Mouse (Mus musculus) intestine, embryonic 16.5 days (tissue): ENCODE data around the gene Phc2. TPM values are rescaled to one million over a fixed set of nuclear protein-coding genes. Genes with fewer than 3 reads are reported as not detected.
A peak's percentile ranks its signal among the peaks of the same experiment; 100 is the strongest.

Source experiments
- ATAC-seq: fragments of 200-750 bp; cut with Nextera tagmentation; 2 replicates; pipeline ENCODE4 v1.8.0; 2017; ENCODE audit warnings: moderate TSS enrichment, moderate library complexity
- H3K27ac ChIP-seq: fragments of 300-500 bp; sonication (generic); 2 replicates; pipeline ENCODE4 v1.5.1; 2014; ENCODE audit warnings: mild to moderate bottlenecking, low read length
- H3K27me3 ChIP-seq: fragments of 300-500 bp; sonication (generic); replicated peaks from 2 replicates; pipeline ENCODE4 v1.6.1; 2014; ENCODE audit warnings: low read length, control low read depth, mixed read lengths; ENCODE audit not compliant: control insufficient read depth, insufficient read depth
- H3K36me3 ChIP-seq: fragments of 300-500 bp; sonication (generic); 2 replicates; pipeline ENCODE4 v1.6.1; 2014; ENCODE audit warnings: low read length, control low read depth; ENCODE audit not compliant: control insufficient read depth, insufficient read depth
- H3K4me1 ChIP-seq: fragments of 300-500 bp; sonication (generic); 2 replicates; pipeline ENCODE4 v1.6.1; 2014; ENCODE audit warnings: low read length, control low read depth, mixed read lengths; ENCODE audit not compliant: control insufficient read depth, insufficient read depth
- H3K4me2 ChIP-seq: fragments of 300-500 bp; sonication (generic); 2 replicates; pipeline ENCODE4 v1.6.1; 2014; ENCODE audit warnings: low read depth, low read length, control low read depth
- H3K4me3 ChIP-seq: fragments of 300-500 bp; sonication (generic); 2 replicates; pipeline ENCODE4 v1.5.1; 2014; ENCODE audit warnings: mild to moderate bottlenecking, low read length
- H3K9ac ChIP-seq: fragments of 300-500 bp; sonication (generic); 2 replicates; pipeline ENCODE4 v1.6.1; 2014; ENCODE audit warnings: low read depth, low read length
- H3K9me3 ChIP-seq: fragments of 300-500 bp; sonication (generic); 2 replicates; pipeline ENCODE4 v1.6.1; 2016; ENCODE audit warnings: low read length, control low read depth; ENCODE audit not compliant: control insufficient read depth
- WGBS: fragments of 180-500 bp; shearing (Covaris S2); extraction: QIAGEN DNeasy Blood & Tissue Kit; methylation state at CpG from one replicate; pipeline ENCODE4 v1.1.7; 2014; 5-methylcytosine and 5-hydroxymethylcytosine counted together
- polyA plus RNA-seq: library from polyadenylated mRNA; unstranded; fragments of >200 nt; fragmentation: Nextera tagmentation; extraction: Ambion mirVana; gene quantifications from 2 replicates; pipeline ENCODE4 v1.2.1, GENCODE M21; 2015

Gene Phc2
- polyA plus RNA-seq, 1 experiment from 2014 or later = 9.9 TPM

DNA sequence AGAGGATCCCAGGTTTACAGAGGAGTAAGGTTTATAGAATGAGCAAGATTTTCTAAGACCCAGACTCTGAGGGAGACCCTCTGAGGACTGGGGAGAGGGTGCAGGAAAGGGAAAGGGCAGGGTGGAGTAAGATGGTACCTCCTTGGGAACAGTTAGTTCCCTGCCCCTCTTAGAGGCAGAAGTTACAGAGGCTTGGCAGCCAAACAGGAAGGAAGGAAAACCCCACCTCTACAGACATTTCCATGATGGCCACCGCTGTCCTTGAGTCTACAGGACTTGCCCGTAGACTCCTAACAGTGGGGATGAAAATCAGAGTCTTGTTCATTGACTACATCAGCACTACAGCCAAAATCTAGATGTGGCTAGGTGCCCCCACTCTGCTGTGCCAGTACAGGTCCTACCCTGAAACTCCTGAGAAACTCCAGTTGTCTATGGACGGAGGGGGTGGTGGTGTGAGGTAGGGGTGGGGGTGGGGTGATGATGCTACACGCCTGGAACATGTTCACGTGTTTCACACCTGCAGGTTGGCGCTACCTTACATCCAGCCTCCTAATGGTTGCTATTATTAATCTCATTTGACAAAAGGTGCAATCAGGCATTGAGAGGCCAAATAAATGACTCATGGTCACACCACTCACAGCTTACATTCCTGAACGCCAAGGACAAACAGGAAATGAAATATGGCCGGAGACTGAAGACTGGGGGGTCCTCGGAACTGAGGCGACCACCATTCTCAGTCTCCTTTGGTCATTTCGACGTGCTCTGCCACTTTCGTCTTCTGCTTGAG, 115.3 kb downstream of the Phc2 start:
- no peaks in the 10 kb centered on the region for H3K27me3 ChIP-seq
- no peak overlapping the region for H3K4me2 ChIP-seq
- H3K4me1 ChIP-seq = no peaks in the 10 kb centered on the region
- no peak overlapping the region for H3K4me3 ChIP-seq
- peaks cover 19% of the 10 kb centered on the region for H3K36me3 ChIP-seq
- no peaks in the 10 kb centered on the region for H3K9me3 ChIP-seq
- H3K27ac ChIP-seq = no peak overlapping the region
- 70% methylated on average over 13 of the region's 13 CpGs for WGBS
- ATAC-seq = no peak
- H3K9ac ChIP-seq = no peak overlapping the region

DNA sequence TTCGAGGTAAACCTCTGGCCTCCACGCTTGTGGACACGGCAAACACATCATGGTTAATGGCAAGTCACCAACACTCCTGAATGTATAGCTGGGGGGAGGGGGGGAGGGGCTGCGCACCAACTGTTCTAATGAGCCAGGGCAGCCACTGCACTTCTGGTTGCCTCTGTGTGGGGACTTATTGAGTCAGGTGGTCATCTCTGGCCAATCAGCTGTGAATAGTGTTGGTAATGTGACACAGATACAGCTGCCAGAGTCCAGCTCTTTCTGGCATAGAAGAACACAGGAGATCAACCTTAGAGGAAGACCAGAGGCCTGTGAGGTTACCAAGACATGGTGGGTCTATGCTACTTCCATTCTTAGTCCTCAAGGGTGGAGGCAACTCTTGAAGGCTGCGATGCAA, 116.2 kb downstream of the Phc2 start:
- 73% methylated on average over 5 of the region's 5 CpGs for WGBS
- no peak overlapping the region for H3K27ac ChIP-seq
- no peak for ATAC-seq

DNA sequence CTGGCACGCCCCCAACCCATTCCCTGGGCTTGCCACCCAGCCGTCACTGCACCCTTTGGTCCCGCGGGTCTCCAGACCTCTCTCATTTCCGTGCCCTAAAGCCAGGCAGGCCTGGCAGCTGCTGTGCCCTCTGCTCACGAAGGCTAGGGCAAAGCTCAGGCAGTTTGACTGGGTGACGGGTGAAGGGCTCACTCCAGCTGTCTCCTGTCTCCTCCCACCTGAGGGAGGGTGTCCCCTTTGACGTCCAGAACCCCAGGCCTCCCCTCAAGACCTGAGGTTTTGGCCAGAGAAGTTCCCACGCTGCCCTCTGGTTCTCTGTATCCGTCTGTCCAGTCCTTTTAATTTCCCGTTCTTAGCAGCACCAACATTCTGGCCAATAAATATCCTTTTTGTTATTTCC, 119.3 kb downstream of the Phc2 start:
- no peaks in the 10 kb centered on the region for H3K4me1 ChIP-seq
- H3K4me3 ChIP-seq = no peak overlapping the region
- no peak overlapping the region for H3K4me2 ChIP-seq
- H3K27me3 ChIP-seq = no peaks in the 10 kb centered on the region
- peaks cover 43% of the 10 kb centered on the region for H3K36me3 ChIP-seq
- H3K27ac ChIP-seq = no peak overlapping the region
- no peaks in the 10 kb centered on the region for H3K9me3 ChIP-seq
- no peak for ATAC-seq
- 83% methylated on average over 11 of the region's 11 CpGs for WGBS
- no peak overlapping the region for H3K9ac ChIP-seq

More for the DNA sequence above, 116.2 kb downstream of the Phc2 start:
- no peaks in the 10 kb centered on the region for H3K9me3 ChIP-seq
- H3K4me2 ChIP-seq = no peak overlapping the region
- peaks cover 28% of the 10 kb centered on the region for H3K36me3 ChIP-seq
- no peaks in the 10 kb centered on the region for H3K4me1 ChIP-seq
- no peak overlapping the region for H3K9ac ChIP-seq
- H3K27me3 ChIP-seq = no peaks in the 10 kb centered on the region
- no peak overlapping the region for H3K4me3 ChIP-seq

DNA sequence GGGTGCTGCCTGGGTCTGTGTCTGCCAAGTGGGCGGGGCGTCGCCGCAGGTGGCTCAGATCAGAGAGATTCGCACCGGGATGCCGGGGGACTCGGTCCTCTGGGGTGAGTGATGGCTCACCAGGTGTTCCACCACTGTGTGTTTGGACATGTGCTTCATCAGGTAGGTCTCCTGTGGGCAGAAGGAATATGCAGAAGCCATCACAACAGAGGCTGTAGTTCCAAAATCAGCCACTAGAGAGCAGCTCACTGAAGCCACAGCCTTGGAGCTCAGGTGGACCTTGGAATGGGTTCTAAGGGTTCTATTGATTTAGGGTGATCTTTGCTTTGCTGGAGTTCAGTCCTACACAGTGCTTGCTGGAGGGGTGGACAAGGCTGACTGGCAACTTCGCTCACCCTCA, 120.0 kb downstream of the Phc2 start:
- H3K36me3 ChIP-seq = peaks cover 43% of the 10 kb centered on the region
- H3K27me3 ChIP-seq = no peaks in the 10 kb centered on the region
- H3K4me2 ChIP-seq = no peak overlapping the region
- 87% methylated on average over 9 of the region's 9 CpGs for WGBS
- H3K9ac ChIP-seq = no peak overlapping the region
- ATAC-seq = no peak; the same call in 1 of the 2 replicates
- no peak overlapping the region for H3K27ac ChIP-seq
- no peaks in the 10 kb centered on the region for H3K4me1 ChIP-seq
- H3K4me3 ChIP-seq = no peak overlapping the region
- no peaks in the 10 kb centered on the region for H3K9me3 ChIP-seq

DNA sequence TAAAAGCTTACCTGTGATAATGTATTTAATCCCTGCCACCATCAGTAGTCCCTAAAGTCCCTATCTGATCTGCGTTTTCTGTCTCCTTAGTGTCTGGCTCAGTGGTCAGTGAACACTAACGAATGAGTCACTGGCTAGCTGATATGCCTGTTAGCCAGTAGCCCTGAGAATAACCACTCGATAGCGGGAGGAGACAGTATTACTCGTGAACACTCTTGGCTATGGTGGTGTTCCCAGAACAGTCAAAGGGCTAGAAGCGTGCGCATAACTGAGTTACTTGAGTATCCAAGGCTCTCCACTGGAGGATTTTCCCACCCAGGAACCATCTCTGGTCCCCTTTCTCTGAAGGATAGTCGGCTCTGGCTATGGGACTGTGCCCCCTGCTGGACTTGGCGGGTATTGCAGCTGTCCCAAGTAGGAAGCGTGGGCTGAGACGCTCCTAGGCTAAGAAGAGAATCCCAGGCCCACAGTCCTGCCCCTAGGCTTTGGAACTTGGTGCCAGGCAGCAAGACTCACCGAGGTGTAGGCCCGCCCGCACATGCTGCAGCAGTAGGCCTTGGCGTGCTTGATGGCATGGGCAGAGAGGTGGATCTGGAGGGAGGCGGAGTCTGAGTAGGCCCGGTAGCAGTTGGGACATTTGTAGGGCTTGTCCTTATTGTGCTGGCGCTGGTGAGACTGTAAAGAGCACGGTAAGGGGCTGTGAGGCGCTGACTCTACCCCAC, 122.2 kb downstream of the Phc2 start:
- H3K36me3 ChIP-seq = peaks cover 43% of the 10 kb centered on the region
- no peak overlapping the region for H3K27ac ChIP-seq
- no peaks in the 10 kb centered on the region for H3K9me3 ChIP-seq
- no peak overlapping the region for H3K9ac ChIP-seq
- no peak overlapping the region for H3K4me2 ChIP-seq
- peak; percentile 32 for ATAC-seq
- H3K27me3 ChIP-seq = no peaks in the 10 kb centered on the region
- no peaks in the 10 kb centered on the region for H3K4me1 ChIP-seq
- no peak overlapping the region for H3K4me3 ChIP-seq
- WGBS = 47% methylated on average over 20 of the region's 20 CpGs

DNA sequence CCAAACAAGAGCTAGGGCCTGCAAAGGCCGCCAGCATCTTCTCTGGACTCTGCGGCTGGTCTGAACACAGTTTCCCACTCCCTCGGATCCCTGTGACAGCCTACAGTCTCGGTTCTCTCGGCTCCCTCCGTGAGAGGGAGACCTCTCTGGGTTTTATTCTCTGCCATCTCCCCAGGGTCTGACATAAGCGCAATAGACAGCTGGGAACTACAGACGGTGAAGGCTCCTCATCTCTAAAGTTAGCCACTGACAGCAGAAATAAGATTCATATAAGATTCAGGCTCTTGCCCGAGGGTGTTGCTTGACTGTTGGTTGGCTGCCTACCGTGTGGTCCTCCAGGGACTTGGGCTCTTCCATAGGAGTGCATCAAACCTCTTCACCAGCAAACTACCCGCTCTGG, 123.1 kb downstream of the Phc2 start:
- H3K4me3 ChIP-seq = no peak overlapping the region
- no peaks in the 10 kb centered on the region for H3K4me1 ChIP-seq
- no peak overlapping the region for H3K4me2 ChIP-seq
- no peak overlapping the region for H3K9ac ChIP-seq
- WGBS = 83% methylated on average over 11 of the region's 11 CpGs
- H3K9me3 ChIP-seq = no peaks in the 10 kb centered on the region
- H3K36me3 ChIP-seq = peaks cover 39% of the 10 kb centered on the region
- no peak overlapping the region for H3K27ac ChIP-seq
- H3K27me3 ChIP-seq = no peaks in the 10 kb centered on the region
- no peak for ATAC-seq

DNA sequence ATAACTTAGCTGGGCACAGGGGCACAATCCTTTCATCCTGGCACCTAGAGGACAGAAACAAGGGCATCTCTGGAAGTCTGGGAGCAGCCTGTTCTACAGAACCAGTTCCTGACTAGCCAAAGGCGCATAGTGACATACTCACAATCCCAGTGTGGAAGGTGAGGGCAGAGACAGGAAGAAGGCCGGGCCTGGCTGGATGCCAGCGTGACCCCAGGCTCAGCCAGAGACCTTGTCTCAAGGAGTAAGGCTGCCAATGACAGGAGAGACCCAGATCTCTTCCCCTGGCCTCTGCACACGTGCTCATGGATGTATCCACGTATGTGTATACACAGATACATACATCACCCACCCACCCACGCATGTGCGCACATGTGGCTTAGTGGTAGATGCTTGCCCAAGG, 127.5 kb downstream of the Phc2 start:
- no peaks in the 10 kb centered on the region for H3K27me3 ChIP-seq
- no peak for ATAC-seq
- H3K9ac ChIP-seq = no peak overlapping the region
- H3K36me3 ChIP-seq = peaks cover 27% of the 10 kb centered on the region
- WGBS = 82% methylated on average over 7 of the region's 7 CpGs
- no peak overlapping the region for H3K27ac ChIP-seq
- H3K4me3 ChIP-seq = no peak overlapping the region
- H3K4me2 ChIP-seq = no peak overlapping the region
- no peaks in the 10 kb centered on the region for H3K9me3 ChIP-seq
- no peaks in the 10 kb centered on the region for H3K4me1 ChIP-seq

DNA sequence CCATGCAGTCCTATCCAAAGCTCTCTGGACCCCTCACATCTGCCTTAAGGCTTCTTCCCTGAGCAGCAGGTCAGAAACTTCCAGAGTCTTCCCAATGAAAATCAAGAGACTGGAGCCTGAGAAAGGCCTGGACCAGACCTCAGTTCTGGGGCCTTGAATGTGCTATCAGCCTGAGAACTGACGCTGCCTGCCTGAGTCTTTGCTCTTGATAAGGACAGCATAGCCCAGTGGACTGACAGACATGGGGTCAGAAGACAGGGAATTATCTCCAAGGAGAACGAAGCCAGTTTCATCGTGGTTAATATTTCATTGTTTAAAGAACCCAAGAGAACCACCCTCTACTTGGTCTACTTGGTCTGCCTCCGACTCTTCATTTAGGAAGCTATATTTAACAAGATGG, 128.1 kb downstream of the Phc2 start:
- Histone ChIP-seq H3K27me3 (no peaks in the 10 kb centered on the region), H3K4me2 (no peak overlapping the region), H3K9me3 (no peaks in the 10 kb centered on the region), H3K9ac (no peak overlapping the region), H3K36me3 (peaks cover 21% of the 10 kb centered on the region), H3K4me3 (no peak overlapping the region), H3K27ac (no peak overlapping the region), H3K4me1 (no peaks in the 10 kb centered on the region)
- WGBS = 54% methylated on average over 4 of the region's 4 CpGs
- ATAC-seq = no peak

DNA sequence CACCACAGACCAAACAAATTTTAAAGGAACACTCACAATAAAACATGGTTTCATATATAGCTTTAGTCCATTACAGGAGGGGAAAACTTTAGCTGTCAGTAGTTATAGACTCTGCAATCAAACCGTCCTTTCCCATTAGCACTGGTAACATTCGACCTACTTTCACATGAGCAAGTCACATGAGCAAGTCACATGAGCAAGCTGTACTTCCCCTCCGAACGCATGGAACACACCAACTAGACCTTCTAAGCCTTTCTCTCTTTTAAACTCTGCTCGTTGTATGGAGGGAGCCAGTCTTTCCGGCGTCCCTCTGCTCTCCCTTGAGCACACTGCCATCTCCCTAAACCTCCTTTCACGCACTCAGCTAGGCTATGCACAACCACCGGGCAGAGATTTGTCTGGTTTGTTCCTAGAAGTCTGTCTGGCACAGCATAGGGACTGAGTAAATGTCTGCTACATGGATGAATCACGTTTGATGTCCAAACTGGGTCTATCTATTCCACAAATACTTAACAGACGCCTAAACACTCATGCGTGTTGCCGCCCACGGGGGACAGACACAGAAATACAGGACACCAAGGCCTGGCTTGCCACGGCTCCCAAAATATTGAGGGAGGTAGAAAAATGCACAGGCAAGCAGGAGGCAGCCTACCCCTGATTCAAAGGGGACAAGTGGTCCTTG, 130.6 kb downstream of the Phc2 start:
- Histone ChIP-seq H3K4me3 (no peak overlapping the region), H3K27me3 (no peaks in the 10 kb centered on the region), H3K4me2 (no peak overlapping the region), H3K27ac (no peak overlapping the region), H3K9ac (no peak overlapping the region), H3K9me3 (no peaks in the 10 kb centered on the region), H3K36me3 (peaks cover 15% of the 10 kb centered on the region), H3K4me1 (no peaks in the 10 kb centered on the region)
- 90% methylated on average over 15 of the region's 15 CpGs for WGBS
- ATAC-seq = no peak
